Mouse (Mus musculus): Measurements from ENCODE around the gene Arsb.

GRCm38 (mm10) chr13:93853767-93854166 lies 82.3 kb downstream of the Arsb start:
- TF ChIP-seq CTCF (IDR thresholded peaks at IDR 0.05; ENCODE audit: low read depth) (no peak), EP300 (IDR thresholded peaks at IDR 0.05; ENCODE audit: low read depth) (no peak)

All from liver, postnatal 0 days (tissue).